Mouse (Mus musculus) heart, embryonic 10.5 days (tissue): ENCODE measurements around the gene Atraid. TPM values are rescaled to one million over a fixed set of nuclear protein-coding genes. Genes with fewer than 3 reads are reported as not detected.

Experiments
- DNase-seq: peaks from one replicate; pipeline ENCODE4 v3.0.0-alpha.2; 2017; ENCODE audit warnings: low spot score
- H3K27ac ChIP-seq: fragments of 300-500 bp; sonication (generic); 2 replicates; pipeline ENCODE4 v1.5.1; 2016; ENCODE audit warnings: mild to moderate bottlenecking
- H3K27me3 ChIP-seq: fragments of 300-500 bp; sonication (generic); 2 replicates; pipeline ENCODE4 v1.6.1; 2016; ENCODE audit warnings: mild to moderate bottlenecking; ENCODE audit not compliant: poor library complexity, insufficient read depth, severe bottlenecking
- H3K36me3 ChIP-seq: fragments of 300-500 bp; sonication (generic); 2 replicates; pipeline ENCODE4 v1.6.1; 2016; ENCODE audit warnings: mild to moderate bottlenecking, moderate library complexity
- H3K4me1 ChIP-seq: fragments of 300-500 bp; sonication (generic); 2 replicates; pipeline ENCODE4 v1.6.1; 2016; ENCODE audit warnings: mild to moderate bottlenecking
- H3K4me3 ChIP-seq: fragments of 300-500 bp; sonication (generic); 2 replicates; pipeline ENCODE4 v1.5.1; 2016; ENCODE audit warnings: mild to moderate bottlenecking, moderate library complexity
- H3K9me3 ChIP-seq: fragments of 300-500 bp; sonication (generic); 2 replicates; pipeline ENCODE4 v1.6.1; 2016; ENCODE audit warnings: mild to moderate bottlenecking, moderate library complexity
- WGBS: fragments of 180-500 bp; shearing (Covaris S2); methylation state at CpG from one replicate; pipeline ENCODE4 v1.1.7; 2016; 5-methylcytosine and 5-hydroxymethylcytosine counted together
- polyA plus RNA-seq: library from polyadenylated mRNA; unstranded; fragments of >200 nt; fragmentation: Nextera tagmentation; extraction: Ambion mirVana; gene quantifications from 2 replicates; pipeline ENCODE4 v1.2.1, GENCODE M21; 2016

Atraid gene
- polyA plus RNA-seq, 1 experiment from 2014 or later = 79.7 TPM

GRCm38 (mm10) chr5:31069810-31070209 is 21.7 kb downstream of the Atraid start:
- Histone ChIP-seq H3K27ac (no peak overlapping the region), H3K9me3 (no peaks in the 10 kb centered on the region), H3K4me3 (no peak overlapping the region), H3K36me3 (peaks cover 95% of the 10 kb centered on the region), H3K27me3 (no peaks in the 10 kb centered on the region), H3K4me1 (no peaks in the 10 kb centered on the region)
- 96% methylated on average over 3 of the region's 3 CpGs for WGBS
- no peak for DNase-seq

DNA sequence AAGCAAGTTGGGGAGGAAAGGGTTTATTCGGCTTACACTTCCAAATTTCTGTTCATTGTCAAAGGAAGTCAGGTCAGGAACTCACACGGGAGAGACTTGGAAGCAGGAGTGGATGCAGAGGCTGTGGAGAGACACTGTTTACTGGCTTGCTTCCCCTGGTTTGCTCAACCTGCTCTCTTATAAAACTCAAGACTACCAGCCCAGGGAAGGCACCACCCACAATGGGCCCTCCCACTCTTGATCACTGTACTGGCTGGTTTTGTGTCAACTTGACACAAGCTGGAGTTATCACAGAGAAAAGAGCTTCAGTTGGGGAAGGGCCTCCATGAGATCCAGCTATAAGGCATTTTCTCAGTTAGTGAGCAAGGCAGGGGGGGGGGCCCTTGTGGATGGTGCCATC is 22.9 kb downstream of the Atraid start:
- Histone ChIP-seq H3K4me1 (no peaks in the 10 kb centered on the region), H3K4me3 (no peak overlapping the region), H3K9me3 (no peaks in the 10 kb centered on the region), H3K36me3 (peaks cover 100% of the 10 kb centered on the region), H3K27me3 (no peaks in the 10 kb centered on the region), H3K27ac (no peak overlapping the region)
- WGBS = 89% methylated on average over 2 of the region's 2 CpGs
- no peak for DNase-seq

- DNase-seq = no peak
- H3K9me3 ChIP-seq = no peaks in the 10 kb centered on the region
- 92% methylated on average over 11 of the region's 11 CpGs for WGBS
- no peaks in the 10 kb centered on the region for H3K27me3 ChIP-seq
- H3K4me1 ChIP-seq = no peaks in the 10 kb centered on the region
- H3K4me3 ChIP-seq = no peak overlapping the region
- H3K27ac ChIP-seq = no peak overlapping the region
- peaks cover 100% of the 10 kb centered on the region for H3K36me3 ChIP-seq
Measured at GRCm38 (mm10) chr5:31071821-31072220, 23.7 kb downstream of the Atraid start.

- H3K9me3 ChIP-seq = no peaks in the 10 kb centered on the region
- H3K27me3 ChIP-seq = no peaks in the 10 kb centered on the region
- H3K4me3 ChIP-seq = no peak overlapping the region
- H3K4me1 ChIP-seq = no peaks in the 10 kb centered on the region
- no peak for DNase-seq
- peaks cover 100% of the 10 kb centered on the region for H3K36me3 ChIP-seq
- H3K27ac ChIP-seq = no peak overlapping the region
- WGBS = 92% methylated on average over 12 of the region's 12 CpGs
Measured at GRCm38 (mm10) chr5:31073176-31073575, 25.1 kb downstream of the Atraid start.

DNA sequence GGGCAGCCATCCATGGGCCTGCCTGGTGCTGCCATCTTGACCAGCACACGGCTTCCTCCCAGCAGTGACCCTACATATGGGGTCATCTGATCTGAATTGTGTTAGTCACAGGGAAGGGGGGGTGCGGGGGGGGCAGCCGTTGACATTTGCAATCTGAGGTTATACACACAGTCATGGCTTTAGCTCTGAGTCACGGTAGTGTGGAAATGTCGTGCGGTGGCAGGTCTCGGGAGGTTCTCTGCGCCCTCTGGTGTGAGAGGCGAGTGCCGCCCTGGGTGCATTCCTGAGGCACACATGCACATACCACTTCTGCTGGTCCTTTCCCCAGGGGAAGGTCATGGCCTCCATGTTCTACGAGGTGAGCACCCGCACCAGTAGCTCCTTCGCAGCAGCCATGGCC is 28.2 kb downstream of the Atraid start:
- H3K4me1 ChIP-seq = 0 out of 2 replicates have a peak, but pooled peaks cover 4% of the 10 kb centered on the region
- 86% methylated on average over 13 of the region's 13 CpGs for WGBS
- peaks cover 78% of the 10 kb centered on the region for H3K36me3 ChIP-seq
- H3K27ac ChIP-seq = no peak overlapping the region
- H3K4me3 ChIP-seq = no peak overlapping the region
- H3K27me3 ChIP-seq = no peaks in the 10 kb centered on the region
- no peaks in the 10 kb centered on the region for H3K9me3 ChIP-seq
- no peak for DNase-seq

DNA sequence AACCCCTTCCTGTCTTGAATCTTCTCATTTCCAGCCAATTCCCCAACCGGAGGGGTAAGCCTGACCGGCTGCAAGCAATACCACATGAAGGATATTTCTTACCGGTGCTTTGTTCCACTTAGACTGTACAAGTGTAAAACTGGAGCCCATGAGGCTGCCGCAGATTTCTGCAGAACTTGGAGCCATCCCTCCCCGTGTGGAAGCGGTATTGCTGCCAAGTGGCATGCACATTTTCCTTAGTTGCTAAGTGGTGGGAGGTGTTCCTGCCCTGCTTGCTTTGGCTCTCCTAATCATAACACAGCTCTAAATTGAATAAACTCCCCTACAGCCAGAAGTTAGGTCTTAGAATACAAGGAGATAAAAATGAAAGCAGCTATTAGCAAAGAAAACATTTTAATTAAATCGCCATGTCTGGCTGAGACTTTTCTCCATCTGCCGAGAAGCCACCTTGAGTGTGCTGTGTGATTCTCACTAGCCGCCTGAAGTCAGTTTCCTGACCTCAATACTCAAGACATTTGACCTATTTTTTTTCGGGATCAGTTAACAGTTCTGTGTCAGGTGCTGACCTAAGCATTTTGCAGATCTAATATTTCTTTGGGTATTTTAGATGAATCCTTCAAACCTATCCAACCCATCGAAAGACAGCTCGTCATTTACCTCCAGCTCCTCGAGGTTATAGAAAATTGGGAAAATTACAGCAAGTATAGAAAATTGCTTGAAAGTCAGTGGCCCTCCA is 32.1 kb downstream of the Atraid start:
- Histone ChIP-seq H3K36me3 (peaks cover 39% of the 10 kb centered on the region), H3K9me3 (no peaks in the 10 kb centered on the region), H3K27me3 (no peaks in the 10 kb centered on the region), H3K4me1 (peaks cover 33% of the 10 kb centered on the region), H3K27ac (no peak overlapping the region), H3K4me3 (no peak overlapping the region)
- WGBS = 82% methylated on average over 13 of the region's 13 CpGs
- no peak for DNase-seq

DNA sequence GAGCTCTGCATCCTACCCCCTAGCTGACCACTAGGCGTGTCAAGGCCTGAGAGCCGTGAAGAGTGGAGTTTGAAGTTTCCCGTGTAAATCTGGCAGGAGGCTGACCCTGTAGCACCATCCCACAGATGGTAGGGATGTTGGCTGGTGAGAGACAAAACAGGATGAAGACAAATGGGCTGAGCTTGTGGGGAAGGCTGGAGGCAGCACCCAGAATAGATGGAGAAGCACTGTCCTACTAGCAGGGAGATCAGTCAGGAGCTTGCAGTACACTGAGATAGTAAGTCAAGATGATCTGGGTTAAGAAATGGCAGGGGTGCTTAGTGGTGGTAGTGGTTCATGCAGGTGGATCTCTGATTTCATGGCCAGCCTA is 32.7 kb downstream of the Atraid start:
- Histone ChIP-seq H3K4me1 (peaks cover 33% of the 10 kb centered on the region), H3K27ac (no peak overlapping the region), H3K9me3 (no peaks in the 10 kb centered on the region), H3K36me3 (peaks cover 34% of the 10 kb centered on the region), H3K4me3 (no peak overlapping the region), H3K27me3 (peaks cover 2% of the 10 kb centered on the region; the same call in 1 of the 2 replicates)
- WGBS = 71% methylated on average over 3 of the region's 3 CpGs
- DNase-seq = no peak

- WGBS = 73% methylated on average over 3 of the region's 3 CpGs
Measured at GRCm38 (mm10) chr5:31081386-31081785, 33.3 kb downstream of the Atraid start.

DNA sequence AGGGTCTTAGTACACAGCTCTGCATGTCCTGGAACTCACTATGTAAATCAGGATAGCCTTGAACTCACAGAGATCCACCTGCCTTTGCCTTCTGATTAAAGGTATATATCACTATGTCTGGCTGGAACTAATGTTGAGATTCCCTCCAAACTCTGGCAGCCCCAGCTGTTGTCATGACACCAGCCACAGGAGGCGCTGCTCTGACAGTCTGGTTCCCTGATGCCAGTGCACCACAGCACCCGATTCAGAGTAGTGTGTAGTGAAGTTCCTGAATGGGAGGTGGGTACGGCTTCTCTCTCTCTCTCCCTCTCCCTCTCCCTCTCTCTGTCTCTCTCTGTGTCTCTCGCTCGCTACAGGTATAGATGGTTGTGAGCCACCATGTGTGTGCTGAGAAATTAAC is 34.2 kb downstream of the Atraid start:
- Histone ChIP-seq H3K4me3 (peak overlapping the region; percentile 51), H3K27ac (peak overlapping the region; percentile 75; the same call in 1 of the 2 replicates), H3K36me3 (peaks cover 18% of the 10 kb centered on the region)

More at GRCm38 (mm10) chr5:31081386-31081785, 33.3 kb downstream of the Atraid start:
- peaks cover 7% of the 10 kb centered on the region; the same call in 1 of the 2 replicates for H3K27me3 ChIP-seq
- peaks cover 37% of the 10 kb centered on the region for H3K4me1 ChIP-seq
- no peaks in the 10 kb centered on the region for H3K9me3 ChIP-seq
- no peak overlapping the region for H3K4me3 ChIP-seq
- DNase-seq = no peak
- peaks cover 28% of the 10 kb centered on the region for H3K36me3 ChIP-seq
- no peak overlapping the region for H3K27ac ChIP-seq

GRCm38 (mm10) chr5:31082935-31083625 is 35.0 kb downstream of the Atraid start:
- Histone ChIP-seq H3K4me3 (peak overlapping the region; percentile 51), H3K27ac (peak overlapping the region; percentile 75), H3K36me3 (peaks cover 11% of the 10 kb centered on the region), H3K27me3 (peaks cover 21% of the 10 kb centered on the region), H3K4me1 (peaks cover 43% of the 10 kb centered on the region), H3K9me3 (no peaks in the 10 kb centered on the region)
- DNase-seq = no peak
- 10% methylated on average over 12 of the region's 12 CpGs for WGBS

More for the DNA sequence above, 34.2 kb downstream of the Atraid start:
- no peak for DNase-seq
- 7% methylated on average over 5 of the region's 5 CpGs for WGBS
- H3K27me3 ChIP-seq = peaks cover 13% of the 10 kb centered on the region; the same call in 1 of the 2 replicates
- H3K9me3 ChIP-seq = no peaks in the 10 kb centered on the region
- peaks cover 43% of the 10 kb centered on the region for H3K4me1 ChIP-seq

DNA sequence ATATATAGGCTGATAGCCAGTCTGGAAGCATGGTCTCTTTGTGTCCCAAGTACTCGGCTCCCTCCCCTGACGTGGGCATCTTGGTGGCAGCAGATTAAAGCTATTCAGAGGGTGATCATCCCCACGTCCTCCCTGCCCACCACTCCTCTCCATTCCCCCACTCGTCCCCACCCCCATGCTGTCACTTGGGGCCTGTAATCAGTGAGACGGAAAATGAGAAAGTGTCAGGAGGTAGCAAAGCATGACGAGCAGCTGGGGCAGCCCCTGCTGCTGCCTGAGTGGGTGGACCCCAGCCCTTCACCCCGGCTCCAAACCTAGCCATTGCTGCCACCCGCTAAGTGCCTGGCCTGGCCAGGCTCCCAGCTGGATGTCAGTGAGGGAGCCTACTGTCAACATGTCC is 35.8 kb downstream of the Atraid start:
- no peaks in the 10 kb centered on the region for H3K9me3 ChIP-seq
- peaks cover 43% of the 10 kb centered on the region for H3K4me1 ChIP-seq
- DNase-seq = no peak
- H3K4me3 ChIP-seq = peak overlapping the region; percentile 51
- H3K36me3 ChIP-seq = peaks cover 2% of the 10 kb centered on the region
- peaks cover 29% of the 10 kb centered on the region for H3K27me3 ChIP-seq
- 5% methylated on average over 8 of the region's 8 CpGs for WGBS
- H3K27ac ChIP-seq = peak overlapping the region; percentile 75

GRCm38 (mm10) chr5:31086606-31087005 is 38.5 kb downstream of the Atraid start:
- no peak for DNase-seq
- Histone ChIP-seq H3K27me3 (peaks cover 56% of the 10 kb centered on the region), H3K36me3 (no peaks in the 10 kb centered on the region), H3K4me3 (no peak overlapping the region), H3K27ac (no peak overlapping the region), H3K9me3 (no peaks in the 10 kb centered on the region), H3K4me1 (peaks cover 39% of the 10 kb centered on the region)
- 20% methylated on average over 7 of the region's 7 CpGs for WGBS

GRCm38 (mm10) chr5:31087131-31087530 is 39.0 kb downstream of the Atraid start:
- H3K4me1 ChIP-seq = peaks cover 40% of the 10 kb centered on the region
- H3K27ac ChIP-seq = no peak overlapping the region
- 75% methylated on average over 2 of the region's 2 CpGs for WGBS
- no peaks in the 10 kb centered on the region for H3K36me3 ChIP-seq
- no peak overlapping the region for H3K4me3 ChIP-seq
- H3K27me3 ChIP-seq = peaks cover 61% of the 10 kb centered on the region
- no peak for DNase-seq
- no peaks in the 10 kb centered on the region for H3K9me3 ChIP-seq
